10 mouse cellular contexts compared by ENCODE assay signal in genomic region chr1:163898291-163898764, GRCm38 (mm10). TPM values are rescaled to one million over a fixed set of nuclear protein-coding genes. Genes with fewer than 3 reads are reported as not detected.
DNase-seq lines count a peak whose midpoint lies in the region; ATAC-seq lines count a peak whose summit lies in the region.
"Had no signal": no experiment of that assay in that cellular context is flagged by ENCODE, and none has a peak within 500 bp of the region (broad histone marks: within the 10 kb centered on the region; RNA-seq: fewer than 3 reads in every experiment).

No protein-coding gene starts in this region.

- no peaks in the 10 kb centered on the region for H3K27me3 ChIP-seq in kidney, embryonic 14.5 days (ENCODE audit: control insufficient read depth, insufficient read depth, low read length)
- no peaks in the 10 kb centered on the region for H3K27me3 ChIP-seq in limb, embryonic 10.5 days (ENCODE audit: low read depth, poor library complexity, severe bottlenecking)
- H3K27me3 ChIP-seq: neural tube, embryonic 12.5 days had no signal

- peak; percentile 92 for ATAC-seq in kidney, embryonic 14.5 days (ENCODE audit: low FRiP score, low TSS enrichment)

- no peak overlapping the region for H3K9ac ChIP-seq in kidney, embryonic 14.5 days (ENCODE audit: low read depth, low read length)
- H3K9ac ChIP-seq: neural tube, embryonic 12.5 days had no signal

- peak overlapping the region; percentile 26; the same call in 1 of the 2 replicates for H3K27ac ChIP-seq in kidney, embryonic 14.5 days (ENCODE audit: low read depth, low read length)
- H3K27ac ChIP-seq in limb, embryonic 10.5 days: peak overlapping the region; percentile 74
- H3K27ac ChIP-seq: neural tube, embryonic 12.5 days had no signal

- peaks cover 8% of the 10 kb centered on the region; the same call in 1 of the 2 replicates for H3K4me1 ChIP-seq in kidney, embryonic 14.5 days (ENCODE audit: control insufficient read depth, insufficient read depth, low read length)
- H3K4me1 ChIP-seq in limb, embryonic 10.5 days: peaks cover 77% of the 10 kb centered on the region
- H3K4me1 ChIP-seq: neural tube, embryonic 12.5 days had no signal

- no peak overlapping the region for H3K4me2 ChIP-seq in kidney, embryonic 14.5 days (replicated peaks; ENCODE audit: low read depth, low read length)
- H3K4me2 ChIP-seq: neural tube, embryonic 12.5 days had no signal

- H3K9me3 ChIP-seq in kidney, embryonic 14.5 days (ENCODE audit: control insufficient read depth, low read length): no peaks in the 10 kb centered on the region
- no peaks in the 10 kb centered on the region for H3K9me3 ChIP-seq in limb, embryonic 10.5 days (replicated peaks)
- H3K9me3 ChIP-seq: neural tube, embryonic 12.5 days had no signal

- no peak overlapping the region for H3K4me3 ChIP-seq in kidney, embryonic 14.5 days (ENCODE audit: low read length)
- H3K4me3 ChIP-seq in limb, embryonic 10.5 days: no peak overlapping the region
- H3K4me3 ChIP-seq: neural tube, embryonic 12.5 days had no signal

- H3K36me3 ChIP-seq in kidney, embryonic 14.5 days (ENCODE audit: control insufficient read depth, insufficient read depth, low read length): no peaks in the 10 kb centered on the region
- H3K36me3 ChIP-seq in limb, embryonic 10.5 days: no peaks in the 10 kb centered on the region
- H3K36me3 ChIP-seq: neural tube, embryonic 12.5 days had no signal

- DNase-seq in kidney, postnatal 25 days: no peak
- peak; percentile 43 for DNase-seq in CD4-positive, CD25-positive, alpha-beta regulatory T cell, adult 2 months (ENCODE audit: low read depth, low spot score)
- DNase-seq in embryo, embryonic 9.5 days (ENCODE audit: extremely low spot score): peak; percentile 16
- peak; percentile 48 for DNase-seq in limb, embryonic 10.5 days (ENCODE audit: low spot score)
- no peak for DNase-seq in frontal cortex, postnatal 10 days (ENCODE audit: low spot score in 2 of 2)
- no peak for DNase-seq in cerebellum, adult 18-20 months
- DNase-seq in left cerebral cortex, adult 11 months (ENCODE audit: low spot score): no peak
- DNase-seq: kidney, postnatal 36 days had no signal

- 15% methylated on average over 5 of the region's 5 CpGs for WGBS in kidney, embryonic 14.5 days
- 14% methylated on average over 5 of the region's 5 CpGs for WGBS in limb, embryonic 10.5 days

RNA-seq across cellular contexts. Expression of gene Scyl3, which starts 30.6 kb away (rescaled TPM):
- polyA plus RNA-seq in kidney, embryonic 14.5 days (2014; fragmentation: Nextera tagmentation; extraction: Ambion mirVana): 9.9 and 17.5 TPM in 2 replicates
- 17.9 and 21.1 TPM in 2 replicates for polyA plus RNA-seq in limb, embryonic 10.5 days (2016; fragmentation: Nextera tagmentation; extraction: Ambion mirVana)

Comparison
In these comparisons a context has a peak if more than half of its experiments do, and no peak if none do; other contexts are left out.
1. DNase-seq: peak in CD4-positive, CD25-positive, alpha-beta regulatory T cell, adult 2 months (single experiment), embryo, embryonic 9.5 days (single experiment) and limb, embryonic 10.5 days (single experiment); none in kidney, postnatal 25 days (0 of 2), frontal cortex, postnatal 10 days (0 of 2), cerebellum, adult 18-20 months (0 of 2) and left cerebral cortex, adult 11 months (single experiment).